Mouse (Mus musculus): ENCODE measurements around the gene Gm45140. TPM values are rescaled to one million over a fixed set of nuclear protein-coding genes. Genes with fewer than 3 reads are reported as not detected.

The Gm45140 gene
- polyA plus RNA-seq, 1 experiment: not detected

GRCm38 (mm10) chr6:87796251-87796880 is 39.2 kb downstream of the Gm45140 start:
- H3K27ac ChIP-seq (replicated peaks; ENCODE audit: low read depth, low read length): no peak overlapping the region
- peaks cover 12% of the 10 kb centered on the region for H3K4me1 ChIP-seq (ENCODE audit: control insufficient read depth, insufficient read depth, insufficient read length, low read length)
- no peak overlapping the region for H3K4me3 ChIP-seq (ENCODE audit: insufficient read depth, low read depth, low read length)

- Histone ChIP-seq H3K27ac (replicated peaks; ENCODE audit: low read depth, low read length) (no peak overlapping the region), H3K4me3 (ENCODE audit: insufficient read depth, low read depth, low read length) (no peak overlapping the region), H3K4me1 (ENCODE audit: control insufficient read depth, insufficient read depth, insufficient read length, low read length) (peaks cover 12% of the 10 kb centered on the region)
Measured at GRCm38 (mm10) chr6:87795385-87796150, 40.0 kb downstream of the Gm45140 start.

- no peak overlapping the region for H3K4me3 ChIP-seq (ENCODE audit: insufficient read depth, low read depth, low read length)
- peaks cover 12% of the 10 kb centered on the region for H3K4me1 ChIP-seq (ENCODE audit: control insufficient read depth, insufficient read depth, insufficient read length, low read length)
- H3K27ac ChIP-seq (replicated peaks; ENCODE audit: low read depth, low read length): no peak overlapping the region
Measured at GRCm38 (mm10) chr6:87793821-87794510, 41.6 kb downstream of the Gm45140 start.

GRCm38 (mm10) chr6:87791826-87792225 is 43.8 kb downstream of the Gm45140 start:
- H3K27ac ChIP-seq (replicated peaks; ENCODE audit: low read depth, low read length): no peak overlapping the region
- H3K4me3 ChIP-seq (ENCODE audit: insufficient read depth, low read depth, low read length): no peak overlapping the region
- H3K4me1 ChIP-seq (ENCODE audit: control insufficient read depth, insufficient read depth, insufficient read length, low read length): no peaks in the 10 kb centered on the region

- H3K27ac ChIP-seq (replicated peaks; ENCODE audit: low read depth, low read length): no peak overlapping the region
- no peak overlapping the region for H3K4me3 ChIP-seq (ENCODE audit: insufficient read depth, low read depth, low read length)
- H3K4me1 ChIP-seq (ENCODE audit: control insufficient read depth, insufficient read depth, insufficient read length, low read length): no peaks in the 10 kb centered on the region
Measured at GRCm38 (mm10) chr6:87790779-87791480, 44.7 kb downstream of the Gm45140 start.

GRCm38 (mm10) chr6:87789791-87790190 is 45.8 kb downstream of the Gm45140 start:
- no peak overlapping the region for H3K4me3 ChIP-seq (ENCODE audit: insufficient read depth, low read depth, low read length)
- no peak overlapping the region for H3K27ac ChIP-seq (replicated peaks; ENCODE audit: low read depth, low read length)
- H3K4me1 ChIP-seq (ENCODE audit: control insufficient read depth, insufficient read depth, insufficient read length, low read length): no peaks in the 10 kb centered on the region

GRCm38 (mm10) chr6:87788896-87789587 is 46.6 kb downstream of the Gm45140 start:
- no peak overlapping the region for H3K4me3 ChIP-seq (ENCODE audit: insufficient read depth, low read depth, low read length)
- H3K27ac ChIP-seq (replicated peaks; ENCODE audit: low read depth, low read length): no peak overlapping the region
- no peaks in the 10 kb centered on the region for H3K4me1 ChIP-seq (ENCODE audit: control insufficient read depth, insufficient read depth, insufficient read length, low read length)

- H3K27ac ChIP-seq (replicated peaks; ENCODE audit: low read depth, low read length): no peak overlapping the region
- H3K4me3 ChIP-seq (ENCODE audit: insufficient read depth, low read depth, low read length): no peak overlapping the region
- H3K4me1 ChIP-seq (ENCODE audit: control insufficient read depth, insufficient read depth, insufficient read length, low read length): no peaks in the 10 kb centered on the region
Measured at GRCm38 (mm10) chr6:87788266-87788895, 47.2 kb downstream of the Gm45140 start.

GRCm38 (mm10) chr6:87787108-87787890 is 48.3 kb downstream of the Gm45140 start:
- H3K4me1 ChIP-seq (ENCODE audit: control insufficient read depth, insufficient read depth, insufficient read length, low read length): no peaks in the 10 kb centered on the region
- H3K27ac ChIP-seq (replicated peaks; ENCODE audit: low read depth, low read length): no peak overlapping the region
- no peak overlapping the region for H3K4me3 ChIP-seq (ENCODE audit: insufficient read depth, low read depth, low read length)

- H3K4me3 ChIP-seq (ENCODE audit: insufficient read depth, low read depth, low read length): no peak overlapping the region
- no peak overlapping the region for H3K27ac ChIP-seq (replicated peaks; ENCODE audit: low read depth, low read length)
Measured at GRCm38 (mm10) chr6:87786621-87787020, 49.0 kb downstream of the Gm45140 start.

GRCm38 (mm10) chr6:87784033-87784432 is 51.6 kb downstream of the Gm45140 start:
- Histone ChIP-seq H3K4me1 (ENCODE audit: control insufficient read depth, insufficient read depth, insufficient read length, low read length) (no peaks in the 10 kb centered on the region), H3K4me3 (ENCODE audit: insufficient read depth, low read depth, low read length) (no peak overlapping the region), H3K27ac (replicated peaks; ENCODE audit: low read depth, low read length) (no peak overlapping the region)

More at GRCm38 (mm10) chr6:87786621-87787020, 49.0 kb downstream of the Gm45140 start:
- H3K4me1 ChIP-seq (ENCODE audit: control insufficient read depth, insufficient read depth, insufficient read length, low read length): no peaks in the 10 kb centered on the region

GRCm38 (mm10) chr6:87780546-87781301 is 54.9 kb downstream of the Gm45140 start:
- Histone ChIP-seq H3K27ac (replicated peaks; ENCODE audit: low read depth, low read length) (no peak overlapping the region), H3K4me1 (ENCODE audit: control insufficient read depth, insufficient read depth, insufficient read length, low read length) (no peaks in the 10 kb centered on the region), H3K4me3 (ENCODE audit: insufficient read depth, low read depth, low read length) (no peak overlapping the region)

Measured in brown adipose tissue, adult 24 weeks (tissue).